Mouse (Mus musculus) induced T-regulatory cell, adult 2 months (primary cell): ENCODE results near the gene Gnaq.
"Not testable (repeated sequence)": the region's sequence is repeated elsewhere in the genome, so short reads cannot be mapped to it uniquely, and the experiment has no call there.

ENCODE experiments used
- DNase-seq: peaks from one replicate; pipeline ENCODE4 v3.0.0-alpha.2; 2012; ENCODE audit warnings: low read depth

Gnaq gene

DNA sequence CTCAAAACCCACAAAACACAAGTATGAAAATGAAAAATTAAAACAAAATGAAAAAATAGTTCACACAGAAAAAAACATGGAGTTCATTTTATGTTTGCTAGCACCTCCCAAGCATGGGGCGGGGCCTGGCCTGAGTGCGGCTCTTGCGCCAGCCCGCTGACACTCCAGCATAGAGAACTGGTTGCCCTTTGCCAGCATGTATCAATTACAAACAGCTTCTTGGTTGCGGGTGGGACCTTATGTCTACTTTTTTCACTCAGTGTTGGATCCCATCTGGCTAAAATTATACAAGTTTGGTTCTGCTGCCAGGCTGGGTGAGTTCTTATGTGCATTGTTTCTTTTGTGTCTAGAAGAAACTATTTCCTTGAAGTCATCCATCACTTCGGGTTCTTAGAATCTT is 14.8 kb downstream of the Gnaq start:
- DNase-seq = no peak

DNA sequence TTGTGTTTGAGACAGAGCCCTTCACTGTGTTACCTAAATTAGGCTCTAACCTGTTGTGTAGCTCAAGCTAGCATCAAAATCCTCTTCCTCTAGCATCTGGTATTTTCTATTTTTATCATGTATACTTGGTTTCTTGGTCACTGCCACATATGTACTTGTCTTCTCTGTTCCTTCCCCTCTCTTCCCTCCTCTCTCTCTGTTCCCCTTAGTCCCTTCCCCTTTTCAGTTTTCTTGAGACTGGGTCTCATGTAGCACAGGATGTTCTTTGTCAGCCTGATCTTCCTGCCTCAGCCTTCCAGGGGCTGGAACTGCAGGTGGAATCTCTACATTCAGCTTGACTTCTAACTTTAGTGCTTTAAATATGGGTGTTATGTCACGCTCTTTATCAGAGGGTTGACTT is 16.5 kb downstream of the Gnaq start:
- DNase-seq = no peak

DNA sequence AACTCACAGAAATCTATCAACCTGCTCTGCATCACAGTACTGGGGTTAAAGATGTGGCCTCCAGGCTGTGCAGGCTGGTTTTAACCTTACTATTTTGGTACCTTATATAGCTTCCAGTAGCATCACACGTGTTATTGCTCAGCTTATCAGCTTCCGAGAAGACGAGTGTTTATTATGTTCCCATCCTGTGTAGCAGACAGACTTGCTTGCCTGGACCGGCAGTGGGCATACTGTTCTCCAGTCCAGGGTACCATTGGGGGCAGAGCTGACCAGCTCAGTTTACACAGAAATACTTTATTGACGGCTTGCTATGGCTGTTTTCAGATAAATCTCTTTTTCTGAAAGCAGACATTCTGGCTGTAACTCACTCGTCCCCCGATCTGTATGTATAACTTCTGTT is 17.7 kb downstream of the Gnaq start:
- no peak for DNase-seq

DNA sequence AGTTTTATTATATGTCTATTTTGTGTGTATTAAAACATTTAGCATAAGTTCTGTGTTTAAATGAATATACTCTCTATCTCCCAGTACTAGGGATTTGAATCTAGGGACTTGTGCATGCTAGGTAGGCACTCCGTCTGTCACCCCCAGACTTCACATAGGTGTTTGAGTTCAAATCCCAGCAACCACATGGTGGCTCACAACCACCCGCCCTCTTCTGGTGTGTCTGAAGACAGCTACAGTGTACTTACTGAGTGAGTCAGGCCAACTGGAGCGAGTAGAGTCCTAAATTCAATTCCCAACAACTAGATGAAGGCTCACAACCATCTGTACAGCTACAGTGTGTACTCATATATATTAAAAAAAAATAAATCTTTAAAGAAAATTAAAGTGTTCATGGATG is 21.2 kb downstream of the Gnaq start:
- no peak for DNase-seq

DNA sequence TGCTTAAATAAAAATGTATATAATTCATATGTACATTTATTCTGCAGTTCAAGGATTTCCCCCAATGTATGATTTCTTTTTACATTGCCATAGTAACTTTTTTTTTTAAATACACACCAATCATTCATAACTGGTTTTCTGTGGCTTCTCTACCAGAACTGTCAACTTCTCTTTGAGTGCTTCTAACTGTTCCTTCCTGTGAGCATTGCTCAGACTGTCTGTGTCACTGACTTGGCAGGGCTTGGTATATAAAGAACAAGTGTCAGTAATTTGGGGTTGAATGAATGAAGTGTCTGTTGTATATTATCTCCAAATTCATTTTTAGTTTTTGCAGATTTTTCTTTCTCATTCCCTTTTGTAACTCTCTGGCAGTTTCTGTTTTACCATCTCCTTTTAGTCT is 21.8 kb downstream of the Gnaq start:
- DNase-seq = no peak

DNA sequence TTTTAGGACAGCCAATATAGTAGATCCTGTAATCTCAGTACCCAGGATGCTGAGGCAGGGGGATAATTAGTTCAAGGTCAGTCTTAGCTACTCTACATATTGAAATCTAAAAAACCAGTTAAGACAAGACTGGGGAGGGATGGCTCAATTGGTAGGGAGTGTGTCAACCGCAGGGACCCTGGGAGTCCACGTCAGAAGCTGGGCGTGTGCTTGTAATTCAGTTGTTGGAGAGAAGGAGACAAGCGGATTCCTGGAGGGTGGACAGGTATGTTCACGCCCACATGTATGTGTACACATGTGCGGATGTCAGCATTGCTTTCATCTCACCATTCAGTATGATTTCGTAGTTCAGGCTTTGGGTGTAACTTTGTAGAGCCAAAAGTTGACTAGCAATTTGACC is 24.5 kb downstream of the Gnaq start:
- DNase-seq = no peak

DNA sequence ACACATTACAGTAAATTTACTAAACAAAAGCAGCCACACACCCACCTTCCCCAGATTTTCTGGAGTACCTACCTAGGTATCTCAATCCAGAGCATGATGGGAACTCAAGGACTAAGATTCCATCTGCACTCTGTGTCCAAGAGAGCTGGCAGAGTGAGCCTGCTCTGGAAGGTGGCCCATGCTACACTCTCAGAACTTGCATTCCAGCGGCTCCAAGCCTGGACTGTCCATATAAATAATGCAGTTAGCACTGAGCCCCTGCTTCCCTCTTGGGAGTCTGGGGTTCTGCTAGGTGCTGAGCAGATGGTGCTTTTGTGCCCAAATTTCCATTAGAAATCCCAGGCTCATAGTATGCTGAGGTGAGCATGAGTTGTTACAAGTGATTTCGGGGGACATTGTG is 28.1 kb downstream of the Gnaq start:
- DNase-seq = no peak

DNA sequence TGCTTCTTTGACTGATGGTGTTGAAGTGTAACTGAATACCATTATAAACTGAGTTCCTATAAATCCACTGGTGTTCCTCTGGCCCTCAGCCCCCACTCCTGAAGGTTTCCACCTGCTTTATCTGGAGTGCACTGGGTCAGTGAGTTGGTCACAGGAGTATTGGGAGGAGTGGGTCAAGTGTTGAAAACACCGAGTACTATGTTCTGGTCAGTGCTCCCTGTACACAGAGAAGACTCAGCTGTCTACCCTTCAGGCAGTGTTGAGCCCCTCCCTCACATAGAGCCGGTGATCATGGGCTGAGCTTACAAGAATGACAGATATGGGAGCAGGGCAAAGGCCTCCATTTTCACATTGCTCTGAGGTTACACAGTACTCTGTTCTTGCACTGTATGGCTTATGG is 28.6 kb downstream of the Gnaq start:
- no peak for DNase-seq

DNA sequence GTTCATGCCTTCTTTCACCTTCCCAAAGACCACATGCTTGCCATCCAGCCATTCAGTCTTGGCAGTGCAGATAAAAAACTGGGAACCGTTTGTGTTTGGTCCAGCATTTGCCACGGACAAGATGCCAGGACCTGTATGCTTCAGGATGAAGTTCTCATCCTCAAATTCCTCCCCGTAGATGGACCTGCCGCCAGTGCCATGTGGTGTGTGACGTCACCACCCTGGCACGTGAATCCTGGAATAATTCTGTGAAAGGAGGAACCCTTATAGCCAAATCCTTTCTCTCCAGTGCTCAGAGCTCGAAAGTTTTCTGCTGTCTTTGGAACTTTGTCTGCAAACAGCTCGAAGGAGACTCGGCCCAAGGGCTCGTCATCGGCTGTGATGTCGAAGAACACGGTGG is 31.8 kb downstream of the Gnaq start:
- not testable (repeated sequence) for DNase-seq

DNA sequence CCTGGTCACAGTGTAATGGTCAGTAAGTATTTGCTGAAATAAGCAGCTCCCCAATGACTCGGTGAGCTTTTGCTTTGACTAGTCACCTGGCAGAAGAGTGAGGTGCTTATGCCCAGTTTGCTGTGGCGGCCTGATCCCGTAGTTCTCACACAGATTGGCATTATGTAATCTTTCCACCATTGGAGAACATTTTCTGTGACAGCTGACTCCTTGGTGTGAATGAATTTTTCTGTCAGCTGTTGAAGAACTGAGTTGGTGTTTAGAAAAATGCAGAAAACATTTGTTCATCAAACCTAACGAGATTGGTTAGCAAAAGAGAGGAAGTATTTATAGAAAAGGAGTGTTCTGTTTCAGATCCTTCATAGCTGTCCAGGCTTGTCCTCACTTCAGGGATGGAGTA is 34.6 kb downstream of the Gnaq start:
- DNase-seq = no peak

DNA sequence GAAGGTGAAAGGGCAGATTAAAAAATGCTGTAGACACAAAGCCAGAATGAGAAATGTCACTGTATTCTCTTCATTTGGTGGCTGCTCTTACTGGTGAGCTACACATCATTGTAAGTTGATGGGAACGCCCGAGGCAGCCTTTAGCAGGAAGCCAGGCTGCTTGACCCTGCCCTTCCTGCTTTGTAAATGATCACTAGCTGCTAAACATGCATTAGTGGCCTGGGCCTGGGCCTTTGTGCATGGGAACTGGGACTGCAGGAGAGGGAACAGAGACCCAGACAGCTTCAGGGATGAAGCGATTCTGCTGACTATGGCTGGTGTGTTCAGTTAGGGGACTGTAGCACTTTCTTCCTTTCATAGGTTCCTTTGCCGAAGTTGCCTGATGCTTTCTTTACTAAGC is 35.6 kb downstream of the Gnaq start:
- no peak for DNase-seq

DNA sequence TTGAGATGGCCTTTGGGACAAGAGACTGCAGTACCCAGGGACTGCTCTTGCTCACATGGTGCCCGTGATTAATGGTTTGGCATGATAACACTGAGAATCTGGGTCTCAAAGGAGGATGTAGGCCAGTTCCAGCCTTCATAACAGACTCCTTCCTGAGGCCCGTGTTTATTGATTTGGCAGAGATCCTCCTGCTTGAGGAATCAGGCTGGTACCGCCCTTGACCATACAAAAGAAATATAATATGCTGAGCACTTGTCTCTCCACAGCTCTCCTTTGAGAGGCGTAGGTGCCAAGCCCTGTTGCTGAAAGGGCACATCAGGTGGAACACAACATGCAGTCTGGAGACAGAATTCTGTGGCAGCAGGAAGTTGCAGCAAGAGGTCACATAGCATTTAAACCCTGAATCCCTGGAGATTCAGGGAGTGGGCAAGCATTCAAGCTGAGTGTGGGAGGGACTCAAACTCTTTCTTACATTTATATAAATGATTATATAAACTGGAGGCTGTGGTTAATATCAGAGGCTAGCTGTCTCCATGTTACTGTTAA is 36.1 kb downstream of the Gnaq start:
- DNase-seq = no peak

DNA sequence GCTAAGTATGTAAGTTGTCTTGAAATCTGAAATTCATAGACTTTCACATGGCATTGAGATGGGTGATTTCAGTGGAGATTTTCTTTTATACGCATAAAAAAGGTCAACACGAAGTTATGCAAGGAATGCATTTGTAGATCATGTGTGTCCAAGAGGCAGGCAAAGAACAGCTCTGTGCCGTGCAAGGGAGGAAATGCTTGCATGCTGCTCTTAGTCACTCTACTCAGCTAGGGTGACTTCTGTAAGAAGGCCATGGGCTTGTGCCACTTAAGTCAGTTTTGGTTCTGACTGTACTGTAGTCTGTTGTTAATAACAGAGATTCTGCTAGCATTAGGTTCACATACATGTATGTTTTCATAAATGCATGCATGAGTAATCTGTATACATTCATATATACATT is 38.1 kb downstream of the Gnaq start:
- peak; percentile 20 for DNase-seq

DNA sequence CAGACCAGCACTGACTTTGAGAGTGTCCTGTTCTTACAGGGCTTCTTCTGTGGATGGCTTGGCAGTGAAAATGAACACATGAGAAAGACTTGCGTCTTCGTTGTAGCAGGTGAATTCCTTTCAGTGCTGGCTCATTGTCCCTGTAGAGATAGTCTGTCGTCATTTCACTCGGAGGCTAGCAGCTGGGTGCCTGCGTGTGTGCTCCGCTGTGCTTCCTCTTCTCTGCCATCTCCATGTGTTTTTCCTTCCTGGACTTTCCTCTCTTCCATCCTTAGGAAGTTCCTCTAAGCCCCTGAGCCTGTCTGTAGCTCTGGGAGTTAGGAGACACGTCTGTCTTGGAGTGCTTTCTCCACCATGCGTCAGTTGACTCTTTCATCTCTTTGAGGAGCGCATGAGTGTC is 41.1 kb downstream of the Gnaq start:
- DNase-seq = no peak

DNA sequence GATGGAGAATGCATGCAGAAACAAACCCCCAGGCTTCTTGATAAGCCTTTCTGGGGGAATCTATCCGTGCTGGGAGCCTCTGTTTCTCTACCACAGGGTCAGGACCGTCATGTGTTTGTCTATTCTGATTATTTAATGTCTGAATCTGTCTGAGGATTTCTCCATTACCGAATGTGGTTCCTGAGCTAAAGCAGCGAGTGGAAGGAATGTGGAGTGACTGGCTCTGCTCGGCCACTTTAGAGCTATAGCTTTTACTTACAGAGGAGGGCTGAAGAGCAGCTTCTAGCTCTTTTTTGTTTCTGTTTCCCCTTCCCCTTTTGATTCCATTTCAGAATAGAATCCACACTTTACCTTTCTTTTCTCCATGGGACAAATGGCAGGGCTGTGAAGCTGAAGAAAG is 43.8 kb downstream of the Gnaq start:
- no peak for DNase-seq

DNA sequence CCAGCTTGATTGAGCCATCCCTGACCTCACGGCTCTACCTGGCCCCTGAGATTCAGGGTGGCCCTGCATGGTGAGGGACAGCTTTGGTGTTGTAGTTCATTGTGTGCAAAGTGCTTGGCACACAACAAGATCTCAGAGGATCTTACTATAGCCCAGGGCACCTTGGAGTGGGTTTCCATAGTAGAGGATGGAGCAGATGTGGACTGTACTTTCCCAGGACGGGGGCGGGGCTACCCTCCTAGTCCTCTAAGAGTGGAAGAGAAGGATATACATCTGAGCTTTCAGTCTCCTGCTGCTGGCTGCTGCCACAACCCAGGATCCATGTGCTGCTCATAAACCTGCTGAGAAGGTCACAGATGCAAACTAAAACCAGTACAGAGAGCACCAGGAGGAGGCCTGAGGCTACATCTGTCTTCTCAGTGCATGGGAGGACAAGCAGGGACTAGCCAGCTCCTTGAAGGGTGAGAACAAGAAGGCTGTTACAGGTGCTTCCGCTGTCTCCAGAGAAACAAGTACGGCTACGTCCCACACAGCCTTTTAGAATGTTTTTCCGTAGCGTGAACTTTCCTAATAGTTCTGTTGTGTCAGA is 44.6 kb downstream of the Gnaq start:
- DNase-seq = no peak

DNA sequence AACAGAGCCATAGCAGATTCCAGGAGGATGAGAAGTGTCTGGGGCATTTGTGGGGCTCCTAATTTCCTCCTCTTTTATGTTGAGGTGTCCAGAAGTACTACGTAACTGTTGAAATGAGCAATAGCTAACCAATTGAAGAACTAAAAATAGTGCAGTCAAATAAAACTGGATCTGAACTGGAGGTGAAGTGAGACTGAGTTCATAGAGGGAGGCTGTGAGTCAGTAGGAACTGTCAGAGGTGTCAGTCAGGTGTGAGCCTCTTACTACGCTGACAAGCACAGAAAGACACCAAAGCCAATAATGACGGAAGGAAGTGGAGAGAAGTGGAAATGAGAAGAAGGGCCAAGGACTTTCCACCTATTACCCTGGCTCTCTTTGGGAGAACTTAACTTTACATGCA is 48.6 kb downstream of the Gnaq start:
- no peak for DNase-seq

DNA sequence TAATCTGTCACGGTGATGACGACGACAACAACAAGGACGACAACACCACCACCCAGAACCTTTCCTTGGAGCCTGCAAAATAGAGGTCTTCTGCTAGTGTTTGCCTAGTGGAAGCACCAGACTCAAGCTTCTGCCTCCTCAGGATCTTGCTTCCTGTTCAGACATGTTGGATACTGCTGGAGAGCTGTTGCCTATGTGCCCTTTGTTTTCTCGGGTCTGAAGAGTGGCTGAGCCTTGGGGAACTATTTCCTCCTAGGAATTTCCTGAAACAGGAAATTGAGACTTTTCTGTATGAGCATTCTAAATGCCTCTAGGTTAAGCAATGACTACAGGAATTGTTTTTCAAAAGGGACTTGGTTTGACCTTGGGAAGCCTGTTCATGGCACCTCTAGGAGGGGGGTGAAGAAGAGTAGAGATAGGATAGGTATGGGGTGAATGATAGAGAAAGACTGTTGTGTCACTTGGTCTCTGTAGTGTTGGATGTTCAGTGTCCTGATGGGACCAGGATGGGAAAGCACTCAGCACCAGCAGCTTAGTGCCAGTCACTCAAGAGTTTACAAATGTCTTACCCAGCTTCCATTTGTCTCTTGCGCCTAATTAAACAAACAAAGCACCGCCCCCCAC is 49.3 kb downstream of the Gnaq start:
- DNase-seq = no peak

DNA sequence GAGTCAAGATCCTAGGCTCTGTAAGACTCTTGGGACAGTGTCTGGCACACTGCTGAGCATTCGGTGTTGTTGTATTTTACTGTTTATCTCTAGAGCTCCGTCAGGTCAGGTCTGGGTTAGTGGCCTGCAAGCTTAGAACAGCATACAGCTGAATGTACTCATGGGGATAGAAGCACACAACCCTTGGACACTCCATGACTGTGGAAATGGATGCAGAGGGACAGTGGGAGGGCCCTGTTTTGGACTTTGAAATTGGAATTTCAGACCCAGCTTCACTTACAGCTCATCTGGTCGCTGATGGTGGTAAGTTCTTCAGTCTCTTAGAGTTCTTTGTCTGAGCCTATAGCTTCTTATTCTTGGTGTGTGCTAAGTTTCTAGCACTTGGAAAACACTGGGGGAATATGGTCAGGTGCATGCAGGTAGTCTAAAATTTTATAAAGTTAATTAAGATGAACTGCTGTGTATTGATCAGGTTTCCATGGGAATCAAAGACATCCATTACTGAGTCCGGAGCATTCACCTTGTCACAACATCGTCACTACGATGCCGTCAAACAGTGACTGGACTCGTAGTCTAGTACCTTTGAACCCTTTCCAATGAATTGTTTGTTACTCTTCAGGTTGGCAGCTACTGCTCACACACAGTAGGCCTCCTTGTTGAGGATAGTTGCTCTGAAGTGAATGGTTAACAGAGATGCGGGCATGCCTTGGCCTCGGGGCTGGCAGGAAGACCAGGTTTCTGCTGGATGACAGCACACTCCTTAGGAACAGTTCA is 51.1 kb downstream of the Gnaq start:
- DNase-seq = no peak

DNA sequence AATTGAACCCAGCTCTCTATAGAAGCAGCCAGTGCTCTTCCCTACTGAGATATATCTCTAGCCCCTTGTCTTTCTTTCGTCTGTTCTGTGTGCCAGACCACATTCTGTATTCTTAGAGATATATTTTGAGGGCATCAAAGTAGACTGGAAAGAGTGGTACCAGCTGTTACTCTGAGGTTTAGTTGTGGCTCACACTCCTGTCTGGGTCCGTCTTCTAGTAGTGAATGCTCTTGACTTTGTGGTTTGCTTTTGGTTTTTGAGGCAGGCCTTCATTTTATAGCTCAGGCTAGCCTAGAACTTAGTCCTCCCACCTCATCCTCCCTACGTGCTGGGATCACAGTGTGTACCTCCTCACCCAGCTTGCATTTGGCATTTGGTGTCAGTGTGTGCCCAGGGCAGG is 54.4 kb downstream of the Gnaq start:
- DNase-seq = peak; percentile 22

DNA sequence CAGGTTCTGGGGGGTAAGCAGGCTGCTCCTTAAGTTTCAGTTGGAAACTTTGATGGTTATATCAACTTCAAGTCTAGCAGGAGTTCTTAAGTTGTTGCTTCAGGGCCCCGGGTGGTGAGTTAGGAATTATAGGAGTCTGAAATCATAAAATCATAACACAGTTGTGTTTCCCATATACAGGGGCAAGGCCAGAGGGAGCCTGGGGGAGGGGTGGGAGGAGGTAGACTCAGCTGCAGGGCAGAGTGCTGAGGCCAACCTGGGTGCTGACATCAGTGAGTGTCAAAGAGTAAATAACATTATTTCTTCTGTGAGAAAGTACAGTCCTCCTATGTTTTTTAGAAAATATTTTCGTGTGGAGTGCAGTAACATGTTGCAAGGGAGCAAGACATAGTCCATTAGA is 55.3 kb downstream of the Gnaq start:
- no peak for DNase-seq

DNA sequence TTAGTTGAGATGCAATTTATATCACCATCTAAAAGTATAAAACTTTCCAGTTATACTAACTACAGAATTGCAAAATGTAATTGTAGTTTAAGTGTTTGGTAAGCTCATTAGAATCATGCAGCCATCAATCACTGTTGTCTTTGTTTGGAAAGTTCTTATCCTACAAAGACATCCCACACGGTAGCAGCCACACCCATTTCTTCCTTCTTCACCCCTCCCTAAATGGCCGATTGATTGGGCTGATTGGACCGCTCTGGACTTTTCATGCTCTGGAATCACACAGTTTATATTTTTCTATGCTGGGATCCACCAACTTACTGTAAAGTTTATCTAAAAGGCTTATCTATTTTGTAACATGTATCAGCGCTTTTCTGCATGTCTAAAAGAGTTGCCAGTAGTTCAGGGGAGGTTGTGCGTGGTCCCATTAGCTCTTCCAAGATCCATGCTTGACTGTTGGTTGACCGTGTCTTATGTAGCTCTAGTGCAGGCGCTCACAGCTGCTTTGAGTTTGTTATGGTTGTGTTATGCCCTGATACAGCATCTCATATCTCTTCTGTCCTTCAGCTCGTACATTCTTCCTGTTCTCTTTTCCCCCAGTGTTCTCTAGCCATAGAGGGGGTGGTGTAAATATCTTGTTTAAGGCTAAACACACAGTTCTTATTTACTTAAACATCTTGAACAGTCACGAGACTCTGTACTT is 56.6 kb downstream of the Gnaq start:
- DNase-seq = no peak

DNA sequence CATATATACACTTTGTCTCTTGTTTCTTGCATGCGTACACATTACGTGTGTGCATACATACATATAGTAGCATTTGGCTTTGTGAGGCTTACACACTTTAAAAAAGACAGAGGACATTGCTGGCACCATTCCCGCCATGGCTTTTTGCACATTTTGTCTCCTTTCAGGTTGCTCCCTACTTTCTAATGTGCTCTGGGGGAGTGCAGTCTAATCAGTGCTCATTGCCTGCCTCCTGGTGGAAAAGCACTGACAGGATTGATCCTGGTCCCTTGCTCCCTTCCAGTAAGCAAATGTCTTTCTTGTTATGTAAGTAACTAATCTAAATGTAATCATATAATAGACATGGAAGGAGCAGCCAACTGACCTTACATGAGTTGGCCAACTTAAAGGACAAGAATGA is 65.5 kb downstream of the Gnaq start:
- no peak for DNase-seq
